Mouse (Mus musculus) bone marrow macrophage, adult 2 months (primary cell): Measurements from ENCODE around the gene Larp1b.

Source experiments
- CTCF ChIP-seq: IDR thresholded peaks from 2 replicates; pipeline ENCODE4 v1.5.1; 2012; ENCODE audit warnings: low read depth, mild to moderate bottlenecking, low read length, moderate library complexity
- POLR2A ChIP-seq: IDR thresholded peaks from 2 replicates; pipeline ENCODE4 v1.6.1; 2012; ENCODE audit warnings: mild to moderate bottlenecking, low read depth, low read length, borderline replicate concordance

GRCm38 (mm10) chr3:41075376-41075775 is 125.7 kb downstream of the Larp1b start:
- no peak for TF ChIP-seq POLR2A
- no peak for TF ChIP-seq CTCF
